Mouse (Mus musculus) lung, embryonic 14.5 days (tissue): ENCODE results near the gene Cdh13. TPM values are rescaled to one million over a fixed set of nuclear protein-coding genes. Genes with fewer than 3 reads are reported as not detected.

ENCODE experiments used
- ATAC-seq: fragments of 200-750 bp; cut with Nextera tagmentation; 2 replicates; pipeline ENCODE4 v1.8.0; 2017; ENCODE audit warnings: mild to moderate bottlenecking, moderate TSS enrichment, moderate library complexity; ENCODE audit not compliant: insufficient read depth
- DNase-seq: peaks from one replicate; pipeline ENCODE4 v3.0.0-alpha.2; 2015
- H3K27ac ChIP-seq: fragments of 300-500 bp; sonication (generic); 2 replicates; pipeline ENCODE4 v1.5.1; 2014; ENCODE audit warnings: low read depth, mild to moderate bottlenecking, moderate library complexity
- H3K27me3 ChIP-seq: fragments of 300-500 bp; sonication (generic); 2 replicates; pipeline ENCODE4 v1.6.1; 2014; ENCODE audit warnings: low read length, control low read depth; ENCODE audit not compliant: insufficient read depth
- H3K36me3 ChIP-seq: fragments of 300-500 bp; sonication (generic); 2 replicates; pipeline ENCODE4 v1.6.1; 2014; ENCODE audit warnings: control low read depth; ENCODE audit not compliant: insufficient read depth
- H3K4me1 ChIP-seq: fragments of 300-500 bp; sonication (generic); 2 replicates; pipeline ENCODE4 v1.6.1; 2014; ENCODE audit warnings: antibody characterized with exemption, control low read depth; ENCODE audit not compliant: insufficient read depth
- H3K4me2 ChIP-seq: fragments of 300-500 bp; sonication (generic); 2 replicates; pipeline ENCODE4 v1.6.1; 2014; ENCODE audit warnings: mild to moderate bottlenecking
- H3K4me3 ChIP-seq: fragments of 300-500 bp; sonication (generic); 2 replicates; pipeline ENCODE4 v1.5.1; 2014; ENCODE audit warnings: low read depth, low read length
- H3K9ac ChIP-seq: fragments of 300-500 bp; sonication (generic); 2 replicates; pipeline ENCODE4 v1.6.1; 2014
- H3K9me3 ChIP-seq: fragments of 300-500 bp; sonication (generic); 2 replicates; pipeline ENCODE4 v1.6.1; 2016; ENCODE audit warnings: low read depth, low read length, control low read depth
- CTCF ChIP-seq: IDR thresholded peaks from 2 replicates; pipeline ENCODE4 v1.5.1; 2016; ENCODE audit warnings: antibody characterized with exemption, low read depth
- WGBS: fragments of 180-500 bp; shearing (Covaris S2); extraction: QIAGEN DNeasy Blood & Tissue Kit; methylation state at CpG from one replicate; pipeline ENCODE4 v1.1.7; 2014; 5-methylcytosine and 5-hydroxymethylcytosine counted together
- polyA plus RNA-seq: library from polyadenylated mRNA; unstranded; fragments of >200 nt; fragmentation: Nextera tagmentation; extraction: Ambion mirVana; gene quantifications from 2 replicates; pipeline ENCODE4 v1.2.1, GENCODE M21; 2014

Gene Cdh13
- polyA plus RNA-seq, 1 experiment from 2014 or later, result 1.2 TPM

GRCm38 (mm10) chr8:119177226-119177935, 893.8 kb downstream of the Cdh13 start:
- WGBS, result 74% methylated on average over 6 of the region's 6 CpGs
- H3K4me3 ChIP-seq, result no peak overlapping the region
- ATAC-seq, result no peak
- DNase-seq, result no peak
- H3K9me3 ChIP-seq, result no peaks in the 10 kb centered on the region
- H3K4me1 ChIP-seq, result no peaks in the 10 kb centered on the region
- no peak overlapping the region for H3K9ac ChIP-seq
- no peak overlapping the region for H3K27ac ChIP-seq
- H3K36me3 ChIP-seq, result no peaks in the 10 kb centered on the region
- no peak overlapping the region for H3K4me2 ChIP-seq
- H3K27me3 ChIP-seq, result no peaks in the 10 kb centered on the region
- no peak for TF ChIP-seq CTCF

GRCm38 (mm10) chr8:119180626-119181025, 897.1 kb downstream of the Cdh13 start:
- peak; percentile 65 for ATAC-seq
- Histone ChIP-seq H3K27ac (no peak overlapping the region), H3K27me3 (no peaks in the 10 kb centered on the region), H3K4me3 (no peak overlapping the region), H3K9me3 (no peaks in the 10 kb centered on the region), H3K4me2 (no peak overlapping the region), H3K4me1 (no peaks in the 10 kb centered on the region), H3K9ac (no peak overlapping the region), H3K36me3 (no peaks in the 10 kb centered on the region)
- no peak for TF ChIP-seq CTCF
- peak; percentile 55 for DNase-seq
- WGBS, result 42% methylated on average over 13 of the region's 13 CpGs

- DNase-seq, result peak; percentile 41
- 57% methylated on average over 8 of the region's 8 CpGs for WGBS
Observed at GRCm38 (mm10) chr8:119195695-119196094, 912.2 kb downstream of the Cdh13 start.

GRCm38 (mm10) chr8:119196486-119197150, 913.1 kb downstream of the Cdh13 start:
- no peak overlapping the region for H3K9ac ChIP-seq
- no peak overlapping the region for H3K4me3 ChIP-seq
- DNase-seq, result peak; percentile 69
- no peak for ATAC-seq
- no peak overlapping the region for H3K27ac ChIP-seq
- no peak overlapping the region for H3K4me2 ChIP-seq
- no peaks in the 10 kb centered on the region for H3K27me3 ChIP-seq
- no peaks in the 10 kb centered on the region for H3K9me3 ChIP-seq
- H3K36me3 ChIP-seq, result no peaks in the 10 kb centered on the region
- WGBS, result 62% methylated on average over 10 of the region's 10 CpGs
- TF ChIP-seq CTCF, result no peak
- H3K4me1 ChIP-seq, result no peaks in the 10 kb centered on the region

More at GRCm38 (mm10) chr8:119195695-119196094, 912.2 kb downstream of the Cdh13 start:
- TF ChIP-seq CTCF, result peak; percentile 59
- ATAC-seq, result peak; percentile 31; the same call in 1 of the 2 replicates
- no peak overlapping the region for H3K4me3 ChIP-seq
- no peak overlapping the region for H3K27ac ChIP-seq
- no peaks in the 10 kb centered on the region for H3K27me3 ChIP-seq
- H3K36me3 ChIP-seq, result no peaks in the 10 kb centered on the region
- no peaks in the 10 kb centered on the region for H3K4me1 ChIP-seq
- H3K9me3 ChIP-seq, result no peaks in the 10 kb centered on the region
- H3K9ac ChIP-seq, result no peak overlapping the region
- no peak overlapping the region for H3K4me2 ChIP-seq

- no peak for DNase-seq
- no peak for ATAC-seq
- H3K27ac ChIP-seq, result no peak overlapping the region
- H3K36me3 ChIP-seq, result no peaks in the 10 kb centered on the region
- H3K4me1 ChIP-seq, result no peaks in the 10 kb centered on the region
- no peak overlapping the region for H3K9ac ChIP-seq
- no peaks in the 10 kb centered on the region for H3K27me3 ChIP-seq
- WGBS, result 80% methylated on average over 9 of the region's 9 CpGs
- no peak for TF ChIP-seq CTCF
- H3K9me3 ChIP-seq, result peaks cover 5% of the 10 kb centered on the region; the same call in 1 of the 2 replicates
- H3K4me3 ChIP-seq, result no peak overlapping the region
- no peak overlapping the region for H3K4me2 ChIP-seq
Observed at GRCm38 (mm10) chr8:119208567-119208966, 925.0 kb downstream of the Cdh13 start.

GRCm38 (mm10) chr8:119224547-119224946, 941.0 kb downstream of the Cdh13 start:
- no peaks in the 10 kb centered on the region for H3K4me1 ChIP-seq
- no peaks in the 10 kb centered on the region for H3K36me3 ChIP-seq
- peak; percentile 68 for TF ChIP-seq CTCF
- H3K9ac ChIP-seq, result no peak overlapping the region
- 3% methylated on average over 1 of the region's 1 CpGs for WGBS
- no peak overlapping the region for H3K27ac ChIP-seq
- DNase-seq, result peak; percentile 69
- H3K9me3 ChIP-seq, result no peaks in the 10 kb centered on the region
- no peak for ATAC-seq
- no peak overlapping the region for H3K4me3 ChIP-seq
- H3K4me2 ChIP-seq, result no peak overlapping the region
- H3K27me3 ChIP-seq, result no peaks in the 10 kb centered on the region

GRCm38 (mm10) chr8:119245181-119245580, 961.6 kb downstream of the Cdh13 start:
- no peaks in the 10 kb centered on the region for H3K9me3 ChIP-seq
- no peak overlapping the region for H3K9ac ChIP-seq
- DNase-seq (peak; percentile 7), ATAC-seq (no peak)
- H3K27me3 ChIP-seq, result no peaks in the 10 kb centered on the region
- no peaks in the 10 kb centered on the region for H3K4me1 ChIP-seq
- no peak for TF ChIP-seq CTCF
- WGBS, result 50% methylated on average over 4 of the region's 4 CpGs
- H3K4me2 ChIP-seq, result no peak overlapping the region
- H3K4me3 ChIP-seq, result no peak overlapping the region
- H3K36me3 ChIP-seq, result no peaks in the 10 kb centered on the region
- no peak overlapping the region for H3K27ac ChIP-seq
